Mouse (Mus musculus): ENCODE measurements around the gene Agap1. TPM values are rescaled to one million over a fixed set of nuclear protein-coding genes. Genes with fewer than 3 reads are reported as not detected.

The Agap1 gene
- polyA plus RNA-seq, 1 experiment from 2014 or later, result 40.4 TPM

- Histone ChIP-seq H3K4me2 (replicated peaks) (no peak overlapping the region), H3K4me3 (no peak overlapping the region), H3K9me3 (no peaks in the 10 kb centered on the region), H3K9ac (replicated peaks) (no peak overlapping the region), H3K4me1 (peaks cover 6% of the 10 kb centered on the region; the same call in 1 of the 2 replicates), H3K27me3 (no peaks in the 10 kb centered on the region), H3K36me3 (0 out of 2 replicates have a peak, but pooled peaks cover under 1% of the 10 kb centered on the region), H3K27ac (replicated peaks) (no peak overlapping the region)
- WGBS, result 77% methylated on average over 9 of the region's 9 CpGs
- ATAC-seq (replicated peaks), result no peak
Measured at GRCm38 (mm10) chr1:89617336-89617735, 162.7 kb downstream of the Agap1 start.

DNA sequence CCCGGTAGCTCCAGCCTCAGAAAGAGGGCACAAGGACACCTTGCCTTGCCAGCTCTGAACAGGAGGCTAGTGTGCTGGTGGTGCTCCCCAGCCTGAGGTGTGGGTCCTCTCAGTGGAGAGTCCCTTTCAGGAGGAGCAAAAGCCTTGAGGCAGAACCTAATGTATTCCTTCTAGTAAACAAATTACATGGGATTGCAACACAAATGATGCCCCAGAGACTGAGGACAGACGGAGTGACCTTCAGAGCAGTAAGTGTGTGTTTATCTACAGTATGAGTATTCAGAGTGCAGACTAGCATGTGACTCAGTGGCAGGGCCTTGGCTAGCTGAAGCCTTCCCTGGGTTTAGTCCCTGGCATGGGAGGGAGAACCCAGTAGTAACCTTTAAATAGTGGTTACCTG, 165.4 kb downstream of the Agap1 start:
- H3K27ac ChIP-seq (replicated peaks), result no peak overlapping the region
- no peaks in the 10 kb centered on the region for H3K36me3 ChIP-seq
- ATAC-seq (replicated peaks), result no peak
- no peak overlapping the region for H3K4me2 ChIP-seq (replicated peaks)
- H3K4me1 ChIP-seq, result peaks cover 14% of the 10 kb centered on the region; the same call in 1 of the 2 replicates
- no peak overlapping the region for H3K9ac ChIP-seq (replicated peaks)
- H3K9me3 ChIP-seq, result no peaks in the 10 kb centered on the region
- no peak overlapping the region for H3K4me3 ChIP-seq
- WGBS, result 84% methylated on average over 2 of the region's 2 CpGs
- no peaks in the 10 kb centered on the region for H3K27me3 ChIP-seq

GRCm38 (mm10) chr1:89621014-89621791, 166.6 kb downstream of the Agap1 start:
- no peaks in the 10 kb centered on the region for H3K27me3 ChIP-seq
- H3K9ac ChIP-seq (replicated peaks), result no peak overlapping the region
- no peak overlapping the region for H3K4me3 ChIP-seq
- no peak overlapping the region for H3K4me2 ChIP-seq (replicated peaks)
- no peak overlapping the region for H3K27ac ChIP-seq (replicated peaks)
- ATAC-seq (replicated peaks), result no peak
- H3K4me1 ChIP-seq, result peaks cover 18% of the 10 kb centered on the region; the same call in 1 of the 2 replicates
- H3K9me3 ChIP-seq, result no peaks in the 10 kb centered on the region
- H3K36me3 ChIP-seq, result no peaks in the 10 kb centered on the region
- WGBS, result 73% methylated on average over 7 of the region's 8 CpGs

DNA sequence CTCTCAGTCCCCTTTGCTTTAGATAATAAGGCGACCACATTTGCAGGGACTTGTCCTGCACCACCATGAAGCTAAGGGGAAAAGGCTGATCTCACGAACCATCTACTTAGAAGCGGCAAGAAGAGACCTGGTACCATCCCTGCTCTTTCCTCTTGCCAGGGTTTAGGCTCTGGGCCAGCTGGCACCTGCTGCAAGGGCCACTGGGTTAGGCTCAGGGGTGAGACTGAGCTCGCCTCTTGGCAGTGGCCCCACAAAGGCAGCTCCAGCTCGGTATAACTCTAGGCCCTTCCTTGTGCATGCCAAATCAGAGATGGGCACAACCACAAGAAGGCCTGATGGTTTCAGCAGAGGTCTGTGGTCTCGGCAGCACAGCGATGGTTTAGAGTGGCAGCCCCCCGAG, 167.3 kb downstream of the Agap1 start:
- Histone ChIP-seq H3K4me1 (peaks cover 19% of the 10 kb centered on the region; the same call in 1 of the 2 replicates), H3K27ac (replicated peaks) (no peak overlapping the region; the same call in 1 of the 2 replicates), H3K36me3 (no peaks in the 10 kb centered on the region), H3K27me3 (no peaks in the 10 kb centered on the region), H3K4me3 (no peak overlapping the region), H3K9ac (replicated peaks) (no peak overlapping the region), H3K9me3 (no peaks in the 10 kb centered on the region), H3K4me2 (replicated peaks) (no peak overlapping the region)
- ATAC-seq (replicated peaks), result no peak
- 66% methylated on average over 8 of the region's 8 CpGs for WGBS

GRCm38 (mm10) chr1:89622801-89623200, 168.2 kb downstream of the Agap1 start:
- ATAC-seq (replicated peaks), result no peak
- WGBS, result 70% methylated on average over 7 of the region's 7 CpGs
- H3K27ac ChIP-seq (replicated peaks), result no peak overlapping the region
- peaks cover 19% of the 10 kb centered on the region; the same call in 1 of the 2 replicates for H3K4me1 ChIP-seq
- H3K9me3 ChIP-seq, result no peaks in the 10 kb centered on the region
- no peak overlapping the region for H3K4me3 ChIP-seq
- no peaks in the 10 kb centered on the region for H3K27me3 ChIP-seq
- H3K36me3 ChIP-seq, result no peaks in the 10 kb centered on the region
- no peak overlapping the region for H3K4me2 ChIP-seq (replicated peaks)
- H3K9ac ChIP-seq (replicated peaks), result no peak overlapping the region

DNA sequence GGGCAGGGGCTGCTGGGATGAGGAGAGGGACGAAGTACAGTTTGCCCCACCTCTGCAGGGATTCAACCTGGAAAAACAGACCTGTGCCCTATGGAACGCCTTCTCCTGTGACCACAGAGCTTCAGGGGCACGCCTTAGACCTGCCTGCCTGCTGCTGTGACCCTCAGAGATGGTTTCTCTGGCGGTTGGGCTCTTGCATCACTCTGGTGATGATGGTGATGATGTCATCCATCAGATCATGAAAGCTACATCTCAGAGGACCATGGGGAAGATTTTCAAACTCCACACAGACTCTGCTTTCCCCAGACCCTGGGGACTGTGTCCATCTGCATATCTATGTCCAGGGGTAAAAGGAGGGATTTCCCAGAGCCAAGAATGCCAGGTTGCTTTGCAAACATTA, 170.7 kb downstream of the Agap1 start:
- Histone ChIP-seq H3K36me3 (peaks cover 4% of the 10 kb centered on the region; the same call in 1 of the 2 replicates), H3K9ac (replicated peaks) (no peak overlapping the region), H3K4me1 (peaks cover 19% of the 10 kb centered on the region; the same call in 1 of the 2 replicates), H3K4me2 (replicated peaks) (no peak overlapping the region), H3K27me3 (no peaks in the 10 kb centered on the region), H3K4me3 (no peak overlapping the region), H3K27ac (replicated peaks) (no peak overlapping the region), H3K9me3 (no peaks in the 10 kb centered on the region)
- 96% methylated on average over 4 of the region's 4 CpGs for WGBS
- ATAC-seq (replicated peaks), result no peak

DNA sequence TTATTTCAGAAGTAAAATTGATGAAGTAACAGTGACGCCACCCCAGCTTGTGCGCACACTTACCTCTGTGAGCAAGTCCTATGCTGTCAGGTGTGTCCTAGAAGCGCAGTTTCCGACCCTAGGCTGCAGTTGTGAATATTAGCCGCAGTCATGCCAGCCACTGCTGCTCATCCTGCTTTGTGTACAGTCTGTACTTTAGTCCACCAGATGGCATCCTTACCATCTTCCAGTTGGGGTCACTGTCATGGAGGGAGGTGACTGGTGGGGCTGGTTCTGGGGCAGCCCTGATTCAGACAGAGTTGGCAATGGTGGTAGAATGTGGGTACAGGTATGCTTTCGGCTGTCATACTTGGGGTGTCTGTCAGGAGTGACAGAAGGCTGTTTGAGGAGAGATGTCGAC, 171.4 kb downstream of the Agap1 start:
- peaks cover 4% of the 10 kb centered on the region; the same call in 1 of the 2 replicates for H3K36me3 ChIP-seq
- no peak for ATAC-seq (replicated peaks)
- H3K27ac ChIP-seq (replicated peaks), result no peak overlapping the region
- no peak overlapping the region for H3K9ac ChIP-seq (replicated peaks)
- H3K4me1 ChIP-seq, result peaks cover 19% of the 10 kb centered on the region; the same call in 1 of the 2 replicates
- H3K27me3 ChIP-seq, result no peaks in the 10 kb centered on the region
- no peak overlapping the region for H3K4me2 ChIP-seq (replicated peaks)
- no peaks in the 10 kb centered on the region for H3K9me3 ChIP-seq
- no peak overlapping the region for H3K4me3 ChIP-seq
- 88% methylated on average over 7 of the region's 7 CpGs for WGBS

DNA sequence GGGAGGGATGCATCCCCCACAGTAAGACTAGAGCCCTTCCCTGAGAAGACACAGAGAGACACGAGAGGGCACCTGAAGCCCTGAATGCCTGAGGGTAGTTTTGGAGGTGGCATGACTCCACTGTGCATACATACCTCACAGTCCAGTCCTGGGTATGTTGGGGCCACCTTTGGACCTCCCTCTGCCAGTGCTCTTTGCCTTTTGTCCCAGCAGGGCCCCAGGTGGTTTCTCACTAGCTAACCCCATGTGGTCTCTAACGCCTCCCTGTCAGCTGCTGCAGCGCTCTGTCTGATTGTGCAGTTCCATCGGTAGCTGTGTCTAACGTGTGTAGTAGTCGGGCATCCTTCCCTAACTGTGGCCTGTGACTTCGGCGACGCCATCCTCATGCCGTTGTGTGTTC, 172.3 kb downstream of the Agap1 start:
- no peak overlapping the region for H3K4me2 ChIP-seq (replicated peaks)
- H3K36me3 ChIP-seq, result peaks cover 4% of the 10 kb centered on the region; the same call in 1 of the 2 replicates
- H3K27me3 ChIP-seq, result no peaks in the 10 kb centered on the region
- 78% methylated on average over 10 of the region's 10 CpGs for WGBS
- ATAC-seq (replicated peaks), result no peak
- no peaks in the 10 kb centered on the region for H3K9me3 ChIP-seq
- H3K27ac ChIP-seq (replicated peaks), result no peak overlapping the region
- H3K4me3 ChIP-seq, result no peak overlapping the region
- H3K9ac ChIP-seq (replicated peaks), result no peak overlapping the region
- H3K4me1 ChIP-seq, result peaks cover 17% of the 10 kb centered on the region; the same call in 1 of the 2 replicates

DNA sequence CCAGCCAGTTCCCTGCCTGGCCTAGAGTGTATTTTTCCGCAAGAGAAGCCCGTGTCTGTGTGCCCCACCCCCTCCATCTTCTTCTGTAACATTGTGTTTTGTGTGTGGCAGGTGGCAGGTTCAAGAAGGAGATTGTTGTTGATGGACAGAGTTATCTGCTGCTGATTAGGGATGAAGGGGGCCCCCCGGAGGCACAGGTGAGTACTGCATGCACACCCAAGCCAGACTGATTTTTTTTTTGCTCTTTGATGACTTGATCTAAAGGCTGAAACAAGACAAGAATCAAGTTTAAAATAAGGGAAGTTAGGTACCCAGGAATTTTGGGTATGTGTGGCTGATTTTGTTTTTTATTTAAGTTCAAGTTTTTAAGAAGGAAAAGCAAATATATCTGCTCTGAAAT, 173.0 kb downstream of the Agap1 start:
- no peak overlapping the region for H3K4me3 ChIP-seq
- H3K36me3 ChIP-seq, result peaks cover 4% of the 10 kb centered on the region; the same call in 1 of the 2 replicates
- H3K9ac ChIP-seq (replicated peaks), result no peak overlapping the region
- H3K27me3 ChIP-seq, result no peaks in the 10 kb centered on the region
- peaks cover 10% of the 10 kb centered on the region; the same call in 1 of the 2 replicates for H3K4me1 ChIP-seq
- H3K4me2 ChIP-seq (replicated peaks), result no peak overlapping the region
- 52% methylated on average over 3 of the region's 3 CpGs for WGBS
- no peak for ATAC-seq (replicated peaks)
- no peaks in the 10 kb centered on the region for H3K9me3 ChIP-seq
- no peak overlapping the region; the same call in 1 of the 2 replicates for H3K27ac ChIP-seq (replicated peaks)

- Histone ChIP-seq H3K4me1 (0 out of 2 replicates have a peak, but pooled peaks cover 4% of the 10 kb centered on the region), H3K9ac (replicated peaks) (no peak overlapping the region), H3K4me2 (replicated peaks) (no peak overlapping the region), H3K27ac (replicated peaks) (no peak overlapping the region), H3K36me3 (peaks cover 16% of the 10 kb centered on the region; the same call in 1 of the 2 replicates), H3K9me3 (no peaks in the 10 kb centered on the region), H3K27me3 (no peaks in the 10 kb centered on the region), H3K4me3 (no peak overlapping the region)
- WGBS, result 83% methylated on average over 4 of the region's 4 CpGs
- ATAC-seq (replicated peaks), result no peak
Measured at GRCm38 (mm10) chr1:89630836-89631235, 176.2 kb downstream of the Agap1 start.

DNA sequence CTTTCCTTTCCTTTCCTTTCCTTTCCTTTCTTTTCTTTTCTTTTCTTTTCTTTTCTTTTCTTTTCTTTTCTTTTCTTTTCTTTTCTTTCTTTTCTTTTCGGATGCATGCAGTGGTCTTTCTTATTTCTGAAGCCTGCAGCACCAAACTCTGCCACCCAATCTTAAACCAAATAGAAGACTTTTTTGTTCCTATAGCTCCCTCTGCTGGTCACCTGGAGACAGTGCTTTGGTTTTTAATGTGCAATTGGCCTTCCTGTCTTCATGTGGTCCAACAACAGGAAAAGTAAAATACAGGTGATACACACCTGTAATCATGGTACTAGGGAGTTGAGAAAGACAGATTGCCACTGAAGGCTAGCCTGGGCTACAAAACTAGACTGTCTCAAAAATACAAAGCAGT, 177.1 kb downstream of the Agap1 start:
- 13% methylated on average over 1 of the region's 1 CpGs for WGBS
- no peak overlapping the region for H3K4me3 ChIP-seq
- no peaks in the 10 kb centered on the region for H3K4me1 ChIP-seq
- peaks cover 16% of the 10 kb centered on the region; the same call in 1 of the 2 replicates for H3K36me3 ChIP-seq
- ATAC-seq (replicated peaks), result no peak
- no peak overlapping the region for H3K27ac ChIP-seq (replicated peaks)
- no peak overlapping the region for H3K4me2 ChIP-seq (replicated peaks)
- no peaks in the 10 kb centered on the region for H3K27me3 ChIP-seq
- no peaks in the 10 kb centered on the region for H3K9me3 ChIP-seq
- H3K9ac ChIP-seq (replicated peaks), result no peak overlapping the region

DNA sequence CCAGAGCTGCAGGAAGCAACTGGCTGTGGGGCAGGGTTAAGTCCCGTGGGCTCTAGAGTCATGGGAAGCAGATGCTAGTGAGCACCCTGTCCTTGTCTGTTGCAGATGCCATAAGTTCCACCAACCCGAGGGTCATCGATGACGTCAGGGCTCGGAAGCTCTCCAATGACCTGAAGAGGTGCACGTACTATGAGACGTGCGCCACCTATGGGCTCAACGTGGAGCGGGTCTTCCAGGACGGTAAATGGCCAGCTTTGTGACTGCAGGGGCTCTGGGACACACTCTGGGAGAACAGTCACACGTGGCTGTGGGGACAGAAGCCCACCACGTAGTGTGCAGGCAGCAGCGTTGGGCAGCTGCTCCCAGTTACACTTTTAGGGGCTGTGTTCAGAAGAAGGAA, 179.4 kb downstream of the Agap1 start:
- H3K9ac ChIP-seq (replicated peaks), result no peak overlapping the region
- H3K4me1 ChIP-seq, result no peaks in the 10 kb centered on the region
- H3K27me3 ChIP-seq, result no peaks in the 10 kb centered on the region
- no peak for ATAC-seq (replicated peaks)
- peaks cover 15% of the 10 kb centered on the region; the same call in 1 of the 2 replicates for H3K36me3 ChIP-seq
- H3K27ac ChIP-seq (replicated peaks), result no peak overlapping the region
- H3K4me3 ChIP-seq, result no peak overlapping the region
- no peaks in the 10 kb centered on the region for H3K9me3 ChIP-seq
- WGBS, result 79% methylated on average over 14 of the region's 14 CpGs
- H3K4me2 ChIP-seq (replicated peaks), result no peak overlapping the region
